Mouse (Mus musculus): ENCODE data around the gene Zbtb48. TPM values are rescaled to one million over a fixed set of nuclear protein-coding genes. Genes with fewer than 3 reads are reported as not detected.

Zbtb48 gene
- 17.1 and 19.6 TPM in 2 replicates for polyA plus RNA-seq (2015; fragmentation: Nextera tagmentation; extraction: Ambion mirVana)

DNA sequence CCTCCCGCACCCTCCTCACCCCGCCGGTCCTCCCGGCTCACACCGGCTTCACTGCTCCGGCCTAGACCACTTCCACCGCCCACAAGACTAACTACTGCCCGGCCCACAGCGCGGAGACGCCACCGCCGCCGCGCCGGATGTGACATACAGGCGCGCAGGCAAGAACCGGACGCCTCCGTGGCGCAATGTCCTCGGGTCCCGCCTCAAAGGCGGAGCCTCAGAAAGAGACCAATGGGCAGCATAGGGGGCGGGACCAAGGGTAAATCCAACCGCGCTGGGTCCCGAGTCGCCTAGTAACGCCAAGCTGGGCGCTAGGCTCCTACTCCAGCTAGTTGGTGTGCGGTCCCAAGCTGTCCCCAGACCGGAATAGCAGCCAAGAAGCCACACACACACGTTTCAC is at the start of gene Zbtb48:
TSS of gene Zbtb48 (minus strand) at position 148 of the 400 bp plus-strand sequence.
- peak; percentile 98 for ATAC-seq (ENCODE audit: low FRiP score)
- Histone ChIP-seq H3K27ac (peak within 1 kb of the TSS; percentile 72), H3K9me3 (no peaks in the 10 kb centered on the region), H3K9ac (peak within 1 kb of the TSS; percentile 83), H3K4me1 (replicated peaks) (peaks cover 62% of the 10 kb centered on the region), H3K4me2 (peak within 1 kb of the TSS; percentile 97), H3K4me3 (peak within 1 kb of the TSS; percentile 73), H3K27me3 (peaks cover 13% of the 10 kb centered on the region), H3K36me3 (peaks cover 24% of the 10 kb centered on the region)
- under 1% methylated on average over 35 of the region's 35 CpGs for WGBS

DNA sequence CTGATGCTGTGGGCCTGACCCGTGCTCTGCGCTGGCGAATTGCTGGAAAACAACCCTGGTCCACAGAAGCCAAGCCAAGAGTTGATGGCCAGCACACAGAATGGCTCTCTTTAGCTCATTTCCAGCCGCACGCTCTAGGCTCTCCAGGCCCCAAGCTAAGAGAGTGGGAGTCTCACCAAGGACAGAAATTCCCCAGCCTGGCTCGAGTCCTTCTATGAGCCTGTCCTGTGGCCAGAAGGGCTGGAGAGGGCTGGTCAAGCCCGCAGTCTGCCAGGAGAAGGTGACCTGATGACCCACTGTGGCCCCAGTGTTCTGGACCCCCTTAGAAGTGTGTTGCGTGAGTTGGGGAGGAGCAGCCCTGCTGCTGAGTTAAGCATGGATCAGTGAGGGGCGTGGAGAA is 49.7 kb upstream of the Zbtb48 start:
- no peaks in the 10 kb centered on the region for H3K36me3 ChIP-seq
- no peak overlapping the region for H3K4me2 ChIP-seq
- H3K27ac ChIP-seq: no peak overlapping the region
- H3K4me3 ChIP-seq: no peak overlapping the region
- 0 out of 2 replicates have a peak, but pooled peaks cover 3% of the 10 kb centered on the region for H3K27me3 ChIP-seq
- H3K9me3 ChIP-seq: no peaks in the 10 kb centered on the region
- peaks cover 23% of the 10 kb centered on the region for H3K4me1 ChIP-seq (replicated peaks)
- ATAC-seq (ENCODE audit: low FRiP score): no peak
- 91% methylated on average over 9 of the region's 9 CpGs for WGBS
- no peak overlapping the region for H3K9ac ChIP-seq

DNA sequence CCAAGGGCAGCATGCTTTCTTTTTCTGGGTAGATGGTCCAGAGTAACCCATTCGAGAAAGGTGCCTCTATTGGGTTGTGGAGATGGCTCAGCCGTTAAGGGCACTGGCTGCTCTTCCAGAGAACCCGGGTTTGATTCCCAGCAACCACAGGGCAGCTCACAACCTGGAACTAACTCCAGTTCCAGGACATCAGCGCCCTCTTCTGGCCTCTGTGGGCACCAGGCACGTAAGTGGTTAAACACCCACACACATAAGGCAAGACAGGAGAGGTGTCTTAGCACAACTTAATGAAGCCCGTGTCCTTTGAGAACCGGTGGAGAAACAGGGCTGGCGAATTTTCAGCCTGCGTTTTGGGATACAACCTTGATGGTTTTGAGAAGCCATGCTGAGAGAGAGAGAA is 47.1 kb upstream of the Zbtb48 start:
- Histone ChIP-seq H3K4me3 (no peak overlapping the region), H3K27me3 (0 out of 2 replicates have a peak, but pooled peaks cover 3% of the 10 kb centered on the region), H3K36me3 (no peaks in the 10 kb centered on the region), H3K4me2 (no peak overlapping the region), H3K9me3 (no peaks in the 10 kb centered on the region), H3K4me1 (replicated peaks) (peaks cover 30% of the 10 kb centered on the region), H3K9ac (no peak overlapping the region), H3K27ac (no peak overlapping the region)
- WGBS: 88% methylated on average over 9 of the region's 9 CpGs
- ATAC-seq (ENCODE audit: low FRiP score): no peak

DNA sequence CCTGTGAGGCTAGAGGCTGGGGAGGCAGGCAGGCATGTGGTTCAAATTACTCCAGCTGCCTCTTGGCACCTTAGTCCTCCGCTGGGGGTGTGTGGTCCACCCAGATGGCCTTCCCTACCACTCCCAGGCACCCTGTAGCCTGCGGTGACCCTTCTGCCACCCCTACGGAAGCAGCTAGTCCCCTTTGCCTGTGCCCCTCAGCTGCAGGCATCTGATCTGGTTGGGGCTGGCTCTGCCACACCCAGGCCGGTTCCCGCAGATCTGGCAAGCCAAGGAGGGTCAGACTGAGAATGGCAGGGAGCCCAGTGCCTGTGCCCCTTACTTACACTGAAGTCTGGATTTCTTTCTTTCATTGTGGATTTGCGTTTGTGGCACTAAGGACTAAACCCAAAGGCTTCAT is 46.2 kb upstream of the Zbtb48 start:
- H3K4me2 ChIP-seq: no peak overlapping the region
- no peak overlapping the region for H3K4me3 ChIP-seq
- H3K27me3 ChIP-seq: 0 out of 2 replicates have a peak, but pooled peaks cover 3% of the 10 kb centered on the region
- no peak overlapping the region for H3K9ac ChIP-seq
- H3K9me3 ChIP-seq: no peaks in the 10 kb centered on the region
- H3K4me1 ChIP-seq (replicated peaks): peaks cover 30% of the 10 kb centered on the region
- H3K27ac ChIP-seq: no peak overlapping the region
- no peak for ATAC-seq (ENCODE audit: low FRiP score)
- no peaks in the 10 kb centered on the region for H3K36me3 ChIP-seq
- 83% methylated on average over 6 of the region's 6 CpGs for WGBS

DNA sequence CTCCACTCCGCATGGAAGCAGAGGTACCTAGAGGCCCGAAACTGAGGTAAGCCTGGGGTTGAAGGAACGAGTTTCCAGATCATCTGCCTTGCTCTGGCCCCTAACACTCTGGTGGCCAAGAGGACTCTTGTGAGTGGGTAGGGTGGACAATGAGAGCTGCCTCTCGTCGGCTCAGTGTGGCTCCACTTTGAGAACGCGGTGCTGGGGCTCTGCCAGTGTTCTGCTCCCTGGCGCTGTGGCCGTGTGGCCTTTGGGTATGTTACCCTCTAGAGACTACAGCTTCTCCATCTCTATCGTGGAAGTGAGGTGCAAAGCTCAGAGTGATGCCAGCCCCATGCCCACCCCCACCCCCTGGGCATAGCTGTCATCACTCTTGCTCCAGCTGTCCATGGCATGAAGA is 45.2 kb upstream of the Zbtb48 start:
- 62% methylated on average over 10 of the region's 10 CpGs for whole genome bisulfite sequencing
- no peak overlapping the region for H3K9ac ChIP-seq
- no peak overlapping the region for H3K4me3 ChIP-seq
- H3K4me1 ChIP-seq (replicated peaks): peaks cover 30% of the 10 kb centered on the region
- H3K4me2 ChIP-seq: no peak overlapping the region
- no peaks in the 10 kb centered on the region for H3K9me3 ChIP-seq
- H3K27ac ChIP-seq: peak overlapping the region; percentile 30; the same call in 1 of the 2 replicates
- no peak for ATAC-seq (ENCODE audit: low FRiP score)
- H3K36me3 ChIP-seq: no peaks in the 10 kb centered on the region
- 0 out of 2 replicates have a peak, but pooled peaks cover 3% of the 10 kb centered on the region for H3K27me3 ChIP-seq

DNA sequence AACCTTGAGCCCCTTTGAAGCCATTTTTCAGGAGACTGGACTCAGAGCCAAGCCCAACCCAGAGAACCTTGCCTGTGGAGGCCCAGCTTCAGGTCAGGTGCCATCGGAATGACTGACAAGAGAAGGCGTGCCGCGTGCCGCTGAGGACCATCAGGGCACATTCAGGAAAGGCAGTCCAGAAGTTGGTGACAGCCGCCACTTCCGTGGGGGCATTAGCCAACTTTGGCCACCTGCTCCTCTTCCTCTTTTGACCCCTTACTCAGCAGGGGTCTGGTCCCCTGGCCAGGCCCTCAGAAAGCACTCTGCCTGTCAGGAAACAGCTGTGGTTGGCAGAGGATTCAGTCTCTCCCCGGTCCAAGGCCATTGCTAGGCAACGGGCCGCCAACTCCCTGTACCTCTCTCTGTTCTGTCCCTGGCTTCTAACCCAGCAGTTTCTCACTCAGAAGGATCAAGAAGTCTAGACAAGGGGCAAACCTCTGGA is 44.7 kb upstream of the Zbtb48 start, which contains the start of gene Plekhg5:
TSS of gene Plekhg5 (plus strand) at position 378 of the 481 bp plus-strand sequence.
- peak within 1 kb of the TSS; percentile 30; the same call in 1 of the 2 replicates for H3K27ac ChIP-seq
- 0 out of 2 replicates have a peak, but pooled peaks cover under 1% of the 10 kb centered on the region for H3K27me3 ChIP-seq
- peaks cover 30% of the 10 kb centered on the region for H3K4me1 ChIP-seq (replicated peaks)
- no peaks in the 10 kb centered on the region for H3K9me3 ChIP-seq
- no peak within 1 kb of the TSS for H3K9ac ChIP-seq
- H3K4me3 ChIP-seq: no peak within 1 kb of the TSS
- no peaks in the 10 kb centered on the region for H3K36me3 ChIP-seq
- WGBS: 49% methylated on average over 10 of the region's 10 CpGs
- no peak within 1 kb of the TSS for H3K4me2 ChIP-seq
- ATAC-seq (ENCODE audit: low FRiP score): no peak

DNA sequence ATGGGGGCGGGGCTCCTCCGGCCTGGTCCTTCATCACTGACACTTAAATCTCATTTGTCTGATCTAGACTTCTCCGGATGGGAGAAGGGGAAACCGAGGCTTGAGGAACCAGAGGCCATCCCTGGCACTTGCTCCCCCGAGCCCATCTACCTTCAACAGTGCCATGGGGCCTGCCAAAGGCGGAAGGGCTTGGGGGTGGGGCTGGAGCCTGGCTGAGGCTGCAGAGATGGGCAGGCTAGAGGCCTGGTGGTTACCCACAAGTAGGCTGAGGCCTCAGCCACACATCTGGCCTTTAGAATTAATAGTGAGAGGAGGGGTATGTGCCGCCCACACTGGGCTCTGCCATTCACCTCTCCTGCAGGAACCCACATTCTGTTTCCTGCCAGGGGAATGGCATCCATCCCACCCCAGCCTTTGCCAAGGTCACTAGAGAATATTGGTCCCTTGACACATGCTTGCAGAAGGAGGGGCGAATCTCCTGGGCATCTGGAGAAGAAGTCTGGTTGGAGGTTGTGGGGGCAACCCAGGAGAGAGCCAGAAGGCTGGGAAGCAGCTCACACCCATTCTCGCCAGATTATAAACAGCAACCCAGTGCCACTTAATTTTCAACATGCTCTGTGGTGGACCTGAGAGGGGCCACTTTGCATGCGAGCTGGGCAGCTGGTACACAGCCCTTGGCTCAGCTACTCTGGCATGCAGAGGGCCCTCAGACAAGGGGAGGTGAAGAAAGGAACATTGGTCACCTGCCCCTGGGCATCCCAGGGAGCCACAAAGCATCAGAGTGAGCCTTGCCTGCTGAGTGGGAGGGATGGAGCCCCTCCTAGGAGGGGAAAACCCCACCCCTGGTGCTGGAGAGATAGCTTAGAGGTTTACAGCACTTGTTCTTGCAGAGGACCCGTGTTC is 43.3 kb upstream of the Zbtb48 start:
- no peak for ATAC-seq (ENCODE audit: low FRiP score)
- peak overlapping the region; percentile 19; the same call in 1 of the 2 replicates for H3K9ac ChIP-seq
- H3K27me3 ChIP-seq: no peaks in the 10 kb centered on the region
- no peak overlapping the region for H3K4me2 ChIP-seq
- no peaks in the 10 kb centered on the region for H3K36me3 ChIP-seq
- no peak overlapping the region for H3K27ac ChIP-seq
- H3K9me3 ChIP-seq: no peaks in the 10 kb centered on the region
- peaks cover 23% of the 10 kb centered on the region for H3K4me1 ChIP-seq (replicated peaks)
- 80% methylated on average over 11 of the region's 11 CpGs for WGBS
- H3K4me3 ChIP-seq: no peak overlapping the region

DNA sequence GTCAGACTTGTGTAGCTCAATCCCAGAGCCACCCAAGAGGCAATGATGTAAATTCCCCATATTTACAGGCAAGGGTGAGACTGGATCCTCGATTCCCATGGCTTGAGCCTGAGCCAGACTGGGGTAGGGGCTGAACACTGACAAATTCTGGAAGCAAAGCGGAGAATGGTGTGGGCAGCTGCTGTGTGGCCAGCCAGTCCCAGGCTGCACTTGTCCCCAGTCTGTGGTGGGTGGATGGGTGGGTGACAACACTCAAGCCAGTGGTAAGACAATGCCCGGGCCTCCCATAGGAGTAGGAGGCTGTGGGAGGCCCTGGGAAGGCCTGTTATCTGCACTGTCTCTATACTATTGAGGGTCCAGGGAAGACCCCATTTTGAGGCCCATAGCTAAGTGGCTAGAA is 41.8 kb upstream of the Zbtb48 start:
- WGBS: 87% methylated on average over 3 of the region's 3 CpGs
- Histone ChIP-seq H3K4me2 (no peak overlapping the region), H3K9ac (no peak overlapping the region), H3K27me3 (no peaks in the 10 kb centered on the region), H3K4me1 (replicated peaks) (peaks cover 23% of the 10 kb centered on the region), H3K36me3 (peaks cover 3% of the 10 kb centered on the region; the same call in 1 of the 2 replicates), H3K9me3 (no peaks in the 10 kb centered on the region), H3K27ac (no peak overlapping the region), H3K4me3 (no peak overlapping the region)
- ATAC-seq (ENCODE audit: low FRiP score): no peak

DNA sequence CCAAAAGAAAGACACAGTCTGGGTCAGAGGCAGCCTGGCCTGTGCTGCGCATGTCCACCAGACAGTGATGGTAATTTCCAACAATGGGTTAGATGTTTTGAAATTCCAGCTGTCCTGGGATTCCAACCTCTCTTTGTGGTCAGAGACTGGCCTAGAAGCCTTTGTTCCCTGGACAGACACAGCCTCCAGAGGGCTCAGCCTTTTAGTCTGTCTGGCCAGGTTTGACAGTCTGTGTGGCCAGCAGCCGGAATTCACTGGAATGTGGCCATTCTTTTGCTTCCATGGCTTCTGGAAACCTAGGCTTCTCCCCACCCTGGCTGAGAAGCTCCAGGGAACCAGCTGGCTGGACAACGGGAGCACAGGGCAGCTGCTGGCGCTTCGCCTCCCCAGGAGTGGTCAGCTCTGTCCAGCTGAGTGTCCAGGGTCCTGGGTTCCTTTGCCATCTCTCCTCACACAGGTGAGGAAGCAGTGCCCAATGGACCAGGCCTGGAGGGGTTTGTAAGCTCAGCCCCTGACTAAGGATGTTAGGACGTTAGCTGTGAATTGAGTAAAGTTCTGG is 40.8 kb upstream of the Zbtb48 start:
- no peak overlapping the region for H3K4me2 ChIP-seq
- H3K4me1 ChIP-seq (replicated peaks): peaks cover 18% of the 10 kb centered on the region
- no peak overlapping the region for H3K9ac ChIP-seq
- whole genome bisulfite sequencing: 65% methylated on average over 6 of the region's 6 CpGs
- H3K27ac ChIP-seq: no peak overlapping the region
- ATAC-seq (ENCODE audit: low FRiP score): no peak
- no peaks in the 10 kb centered on the region for H3K27me3 ChIP-seq
- H3K9me3 ChIP-seq: no peaks in the 10 kb centered on the region
- H3K4me3 ChIP-seq: no peak overlapping the region
- H3K36me3 ChIP-seq: peaks cover 4% of the 10 kb centered on the region; the same call in 1 of the 2 replicates

DNA sequence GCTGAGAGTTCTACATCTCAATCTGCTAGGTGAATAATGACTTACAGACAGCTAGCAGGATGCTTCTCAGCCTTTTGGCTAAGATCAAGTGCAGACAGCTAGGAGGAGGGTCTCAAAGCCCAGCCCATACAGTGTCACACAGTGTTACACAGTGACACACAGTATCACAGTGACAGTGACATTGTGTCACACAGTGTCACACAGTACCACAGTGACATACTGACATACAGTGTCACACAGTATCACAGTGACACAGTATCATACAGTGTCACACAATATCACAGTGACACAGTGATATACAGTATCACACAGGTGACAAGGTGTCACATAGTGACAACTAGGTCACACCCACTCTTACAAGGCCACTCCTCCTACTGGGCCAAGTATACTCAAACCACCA is 39.8 kb upstream of the Zbtb48 start:
- Histone ChIP-seq H3K4me2 (no peak overlapping the region), H3K27ac (no peak overlapping the region), H3K4me1 (replicated peaks) (peaks cover 11% of the 10 kb centered on the region), H3K27me3 (no peaks in the 10 kb centered on the region), H3K9ac (no peak overlapping the region), H3K4me3 (no peak overlapping the region), H3K9me3 (no peaks in the 10 kb centered on the region), H3K36me3 (peaks cover 7% of the 10 kb centered on the region; the same call in 1 of the 2 replicates)
- peak; percentile 46; the same call in 1 of the 2 replicates for ATAC-seq (ENCODE audit: low FRiP score)

DNA sequence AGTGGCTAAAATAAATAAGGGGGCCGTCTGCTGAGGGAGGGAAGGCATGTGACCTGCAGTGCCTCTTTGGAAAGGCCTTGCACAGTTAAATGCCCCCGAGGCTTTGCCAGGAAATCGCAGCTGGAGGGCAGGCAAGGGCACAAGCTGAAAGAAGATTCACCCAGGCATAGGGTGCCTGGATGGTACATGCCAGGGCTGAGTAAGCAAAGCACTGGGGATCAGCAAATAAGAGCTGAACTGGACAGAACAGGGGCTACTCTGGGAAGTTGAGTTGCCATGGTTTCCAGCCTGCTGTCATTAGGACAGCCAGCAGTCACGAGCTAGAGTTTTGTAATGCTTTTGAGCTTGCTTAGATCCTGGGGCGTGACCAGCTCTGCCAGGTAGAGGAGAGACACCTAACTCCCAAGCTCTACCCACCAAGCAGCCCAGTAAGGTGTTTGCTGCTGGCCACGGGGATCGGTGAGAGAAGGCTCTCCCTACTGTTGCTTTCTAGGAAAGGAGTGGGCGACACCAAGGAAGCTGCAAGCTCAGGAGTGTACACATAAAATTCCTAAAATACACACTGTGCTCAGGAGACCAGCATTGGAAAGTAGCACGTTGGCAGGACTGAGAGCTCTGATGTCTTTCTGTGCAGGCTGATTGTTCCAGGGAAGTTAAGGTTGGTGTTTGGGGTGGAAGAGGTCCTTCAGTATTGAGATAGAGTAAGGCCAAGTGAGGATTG is 35.1 kb upstream of the Zbtb48 start:
- H3K4me3 ChIP-seq: no peak overlapping the region
- H3K27me3 ChIP-seq: no peaks in the 10 kb centered on the region
- no peak overlapping the region for H3K9ac ChIP-seq
- H3K4me2 ChIP-seq: no peak overlapping the region
- peaks cover 49% of the 10 kb centered on the region for H3K36me3 ChIP-seq
- H3K4me1 ChIP-seq (replicated peaks): no peaks in the 10 kb centered on the region
- WGBS: 80% methylated on average over 9 of the region's 9 CpGs
- ATAC-seq (ENCODE audit: low FRiP score): no peak
- no peaks in the 10 kb centered on the region for H3K9me3 ChIP-seq
- no peak overlapping the region for H3K27ac ChIP-seq

DNA sequence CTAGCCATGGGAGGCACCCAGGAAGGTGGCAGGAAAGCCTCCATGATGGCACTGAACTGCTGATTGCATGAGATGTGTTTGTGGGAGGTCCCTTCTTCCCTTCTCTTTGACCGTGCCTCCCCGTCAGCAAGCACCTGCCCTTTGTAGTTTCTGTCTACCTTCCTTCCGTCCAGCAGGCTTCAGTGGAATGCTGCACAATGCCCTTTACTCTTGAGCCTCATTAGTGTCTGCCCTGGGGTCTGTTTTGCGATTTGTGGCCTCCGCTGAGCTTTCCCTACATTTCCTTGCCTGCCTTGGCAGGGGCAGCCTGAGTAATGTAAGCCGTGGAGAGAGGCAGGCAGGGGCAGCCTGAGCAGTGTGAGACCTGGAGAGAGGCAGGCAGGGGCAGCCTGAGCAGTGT is 17.1 kb upstream of the Zbtb48 start:
- 74% methylated on average over 6 of the region's 6 CpGs for WGBS
- H3K4me3 ChIP-seq: no peak overlapping the region
- H3K27ac ChIP-seq: no peak overlapping the region
- no peak for ATAC-seq (ENCODE audit: low FRiP score)
- H3K36me3 ChIP-seq: peaks cover 83% of the 10 kb centered on the region
- H3K4me2 ChIP-seq: no peak overlapping the region
- no peaks in the 10 kb centered on the region for H3K9me3 ChIP-seq
- H3K4me1 ChIP-seq (replicated peaks): peaks cover 16% of the 10 kb centered on the region
- 0 out of 2 replicates have a peak overlapping the region, but pooled peaks have one; percentile 9 for H3K9ac ChIP-seq
- H3K27me3 ChIP-seq: no peaks in the 10 kb centered on the region
